In the genomic region with DNA sequence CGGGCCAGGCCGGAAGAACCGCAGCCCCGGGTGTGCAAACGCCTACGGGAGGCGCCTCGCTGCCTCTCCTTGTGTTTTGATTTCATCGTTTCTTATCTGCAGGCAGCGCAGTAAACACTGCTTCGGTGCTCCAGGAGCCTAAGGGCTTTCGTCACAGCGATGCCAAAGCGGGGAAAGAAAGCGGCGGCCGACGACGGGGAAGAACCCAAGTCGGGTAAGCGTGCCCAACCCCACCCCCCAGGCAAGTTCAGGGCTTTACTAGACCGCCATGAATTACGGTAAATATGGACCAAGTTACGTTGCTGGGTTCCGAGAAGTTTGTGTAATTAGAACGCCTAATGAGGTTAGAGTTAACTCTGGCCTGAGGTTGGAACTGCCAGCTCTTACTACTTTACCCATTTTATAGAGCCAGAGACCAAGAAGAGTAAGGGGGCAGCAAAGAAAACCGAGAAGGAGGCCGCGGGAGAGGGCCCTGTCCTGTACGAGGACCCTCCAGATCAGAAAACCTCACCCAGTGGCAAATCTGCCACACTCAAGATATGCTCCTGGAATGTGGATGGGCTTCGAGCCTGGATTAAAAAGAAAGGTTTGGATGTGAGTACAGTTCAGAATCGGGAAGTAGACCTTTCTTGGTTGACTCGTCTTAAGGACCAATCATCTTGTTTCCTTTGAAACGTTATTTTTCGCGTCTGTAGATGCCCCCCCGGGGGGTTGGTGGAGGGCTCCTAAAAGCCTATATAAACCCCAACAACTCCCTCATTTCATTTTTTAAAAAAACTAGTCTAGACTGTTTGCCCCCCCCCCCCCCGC, we compare ENCODE assay signal across 1 mouse cellular context.
TF ChIP-seq lines count a peak whose summit lies in the region.

No protein-coding gene starts in this region.

TF ChIP-seq in ES-E14, 5 proteins besides CTCF, POLR2A, EP300 and RAD21 (continued from another document):
- TF ChIP-seq CHD2 (IDR thresholded peaks at IDR 0.05; ENCODE audit: low read depth, low read length) = no peak
- TF ChIP-seq ZNF384 (IDR thresholded peaks at IDR 0.05; ENCODE audit: low read depth, low read length) = no peak
- no peak for TF ChIP-seq HCFC1 (IDR thresholded peaks at IDR 0.05; ENCODE audit: borderline replicate concordance, insufficient read depth, low read length)
TF ChIP-seq in ES-E14: peak in this region for 0.
